Mouse (Mus musculus): ENCODE results near the gene Grb14.

Gene Grb14

DNA sequence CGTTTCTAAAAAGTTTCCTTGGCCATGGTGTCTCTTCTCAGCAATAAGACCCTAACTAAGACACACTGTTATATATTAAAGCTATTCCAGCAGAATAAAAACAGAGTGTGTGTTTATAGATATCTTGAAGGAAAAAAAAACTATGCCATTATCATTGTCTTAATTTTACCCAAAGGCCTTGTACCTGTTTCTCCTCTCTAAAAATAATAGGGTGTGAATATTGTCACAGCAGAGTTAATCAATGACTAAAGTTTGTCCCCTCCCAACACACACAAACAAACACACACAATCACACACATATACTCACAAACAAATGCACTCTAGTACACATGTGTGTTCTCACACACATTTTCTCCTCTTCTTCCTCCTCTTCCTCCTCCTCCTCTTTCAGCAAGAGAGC, at the start of gene Grb14:
TSS of gene Grb14 (minus strand) at position 101 of the 400 bp plus-strand sequence.
- in situ Hi-C loops (cut with MboI, MseI), result no loop called here

DNA sequence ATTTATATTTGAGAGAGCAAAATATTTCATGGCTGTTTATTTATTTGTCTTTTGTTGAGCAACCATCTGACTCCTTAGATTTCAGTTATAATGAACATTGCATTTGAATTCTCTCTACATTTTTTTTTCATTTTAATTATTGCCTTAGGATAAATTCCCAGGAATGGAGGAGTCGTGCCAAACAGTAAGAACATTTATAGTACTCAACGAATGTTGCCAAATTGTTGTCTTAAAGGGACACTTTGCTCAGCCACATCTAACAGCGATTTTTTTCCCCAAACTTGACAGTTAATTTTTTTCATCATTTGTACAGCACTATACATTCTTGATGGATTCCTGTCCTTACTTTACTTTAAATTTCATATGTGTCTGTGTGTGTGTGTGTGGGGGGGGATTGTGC, 47.4 kb upstream of the Grb14 start:
- in situ Hi-C loops (cut with MboI, MseI), result no loop called here

GRCm38 (mm10) chr2:65053764-65054163, 29.0 kb upstream of the Grb14 start:
- in situ Hi-C loops (cut with MboI, MseI), result no loop called here

DNA sequence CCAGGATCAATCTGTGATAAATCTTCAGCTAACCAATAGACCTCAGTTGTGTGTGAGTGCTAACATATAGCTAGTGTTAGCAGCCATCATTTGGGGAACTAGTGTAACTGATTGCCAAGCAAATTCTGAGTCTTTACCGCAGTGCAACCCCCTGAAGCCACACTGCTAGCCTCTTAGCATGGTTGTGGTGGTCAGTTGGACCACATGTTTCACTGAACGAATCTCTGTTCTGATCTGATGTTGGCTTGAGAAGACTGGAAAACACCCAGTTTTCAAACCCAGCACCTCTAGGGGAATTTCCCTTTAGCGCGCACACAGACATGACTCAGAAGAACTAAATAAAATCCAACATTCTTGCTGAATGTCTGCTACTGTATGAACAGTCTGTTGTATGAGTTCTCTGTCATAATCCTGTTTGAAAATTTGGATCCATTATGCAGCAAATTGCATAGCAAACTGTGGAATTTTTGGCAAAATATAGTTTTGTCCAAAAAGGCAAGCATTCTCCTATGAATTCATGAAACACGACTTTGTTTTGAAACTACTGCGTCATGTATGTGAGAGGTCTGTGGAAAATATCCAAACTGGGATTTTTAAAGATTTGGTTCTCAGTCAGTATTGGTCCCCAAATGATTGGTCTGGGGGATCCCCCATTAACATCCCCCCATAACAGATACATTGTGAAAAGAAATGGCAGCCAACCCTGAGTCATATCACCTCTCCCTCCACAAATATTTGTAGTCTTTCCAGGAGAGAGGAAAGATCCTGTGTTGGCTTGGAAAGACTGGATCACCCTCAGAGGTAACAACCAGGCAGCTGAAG, 27.6 kb upstream of the Grb14 start:
- in situ Hi-C loops (cut with MboI, MseI), result no loop called here

GRCm38 (mm10) chr2:65050776-65051175, 26.0 kb upstream of the Grb14 start:
- in situ Hi-C loops (cut with MboI, MseI), result no loop called here

DNA sequence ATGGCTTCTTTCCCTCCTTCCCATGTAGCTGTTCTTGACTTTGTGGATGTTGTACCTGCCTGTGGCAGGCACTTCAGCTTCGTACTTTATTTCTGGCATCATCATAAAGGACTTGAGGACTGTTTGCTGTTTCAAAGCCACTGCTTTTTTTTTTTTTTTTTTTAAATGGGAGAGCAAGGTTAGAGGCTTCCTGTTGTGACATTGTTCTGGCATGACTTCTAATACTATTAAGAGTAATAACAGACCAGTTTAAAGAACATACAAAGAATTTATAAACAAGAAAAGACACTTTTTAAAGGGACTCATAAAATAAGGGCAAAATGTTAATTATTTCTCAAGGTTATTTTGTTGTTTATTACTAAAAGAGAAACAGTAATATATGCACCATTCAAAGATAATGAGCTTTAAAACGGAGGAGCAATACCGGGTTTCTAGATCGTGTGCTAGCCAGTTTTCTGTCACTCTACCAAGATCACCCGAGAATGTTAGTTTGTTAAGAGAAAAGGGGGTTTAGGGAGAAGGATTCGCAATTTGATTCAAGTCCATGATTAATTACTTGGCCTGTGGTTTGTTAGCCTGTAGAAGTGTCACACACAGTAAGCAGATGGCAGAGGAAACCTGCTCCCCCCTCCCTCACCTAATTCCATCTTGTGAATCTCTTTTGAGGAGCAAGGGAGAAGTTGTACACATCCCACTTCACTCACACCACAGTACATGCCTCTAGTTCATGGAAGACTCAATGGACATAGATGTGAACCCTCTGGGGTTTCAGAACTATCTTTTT, 23.6 kb upstream of the Grb14 start:
- in situ Hi-C loops (cut with MboI, MseI), result no loop called here

- in situ Hi-C loops (cut with MboI, MseI), result no loop called here
These were observed 13.4 kb upstream of the Grb14 start for GRCm38 (mm10) chr2:65038164-65038563.

- in situ Hi-C loops (cut with MboI, MseI), result no loop called here
These were observed 12.8 kb upstream of the Grb14 start for GRCm38 (mm10) chr2:65037546-65037945.

- in situ Hi-C loops (cut with MboI, MseI), result no loop called here
These were observed 2.2 kb downstream of the Grb14 start for GRCm38 (mm10) chr2:65022363-65023240.

- in situ Hi-C loops (cut with MboI, MseI), result no loop called here
These were observed 3.0 kb downstream of the Grb14 start for GRCm38 (mm10) chr2:65021691-65022362.

DNA sequence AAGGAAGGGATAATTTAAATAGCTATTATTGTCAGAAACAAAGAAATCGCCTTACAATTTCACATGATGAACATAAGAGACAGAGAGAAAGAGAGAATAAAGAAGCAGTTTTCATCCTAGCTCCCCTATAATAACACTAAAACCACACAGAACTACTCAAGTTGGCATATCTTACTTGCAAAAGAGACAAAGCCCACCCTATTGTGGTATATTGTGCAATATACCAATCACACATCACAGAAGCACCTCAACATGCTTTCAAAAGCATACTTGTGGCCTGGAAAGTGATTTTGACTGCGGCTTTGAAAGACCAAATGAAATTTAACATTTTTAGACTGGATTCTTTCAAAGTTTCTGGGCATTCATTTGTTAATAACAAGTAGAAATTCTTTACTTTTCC, 7.4 kb downstream of the Grb14 start:
- in situ Hi-C loops (cut with MboI, MseI), result no loop called here

GRCm38 (mm10) chr2:65014552-65014951, 10.2 kb downstream of the Grb14 start:
- in situ Hi-C loops (cut with MboI, MseI), result no loop called here

DNA sequence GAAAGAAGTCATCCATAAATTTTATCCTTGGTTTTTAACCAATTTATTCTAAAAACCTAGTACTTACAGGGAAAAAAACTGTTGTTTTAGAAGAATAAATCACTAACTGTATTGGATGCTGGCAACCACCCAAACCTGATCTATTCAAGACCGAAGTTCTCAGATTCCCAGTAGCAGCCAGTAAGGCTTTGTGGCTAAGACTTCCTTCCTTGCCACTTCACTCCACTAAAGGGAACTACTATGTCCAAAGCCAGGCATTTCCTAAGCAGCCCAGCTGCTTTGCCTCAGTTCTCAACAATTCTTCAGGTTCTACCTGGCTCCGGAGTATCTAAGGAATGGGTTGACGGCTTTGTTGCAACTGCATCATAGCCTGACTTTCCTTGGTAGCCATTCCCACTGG, 14.7 kb downstream of the Grb14 start:
- in situ Hi-C loops (cut with MboI, MseI), result no loop called here

DNA sequence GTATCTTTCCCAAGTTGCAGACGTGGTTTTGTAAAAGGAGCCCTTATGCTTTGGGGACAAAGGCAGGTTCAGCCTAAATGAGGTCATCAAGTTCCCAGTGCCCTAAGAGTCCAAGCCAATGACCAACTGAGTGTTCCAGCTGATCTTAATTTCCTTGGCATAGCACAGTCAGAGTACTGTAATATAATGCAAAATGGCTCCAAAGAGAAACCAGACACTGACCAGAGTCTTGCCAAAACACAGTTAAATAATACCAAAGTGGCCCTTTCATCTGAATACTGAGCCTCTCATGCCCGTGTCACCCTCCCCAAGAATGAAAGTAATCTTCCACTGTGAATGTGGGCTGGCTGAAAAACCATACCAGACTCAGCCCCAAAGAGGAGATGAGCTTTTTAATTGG, 17.4 kb downstream of the Grb14 start:
- in situ Hi-C loops (cut with MboI, MseI), result no loop called here

DNA sequence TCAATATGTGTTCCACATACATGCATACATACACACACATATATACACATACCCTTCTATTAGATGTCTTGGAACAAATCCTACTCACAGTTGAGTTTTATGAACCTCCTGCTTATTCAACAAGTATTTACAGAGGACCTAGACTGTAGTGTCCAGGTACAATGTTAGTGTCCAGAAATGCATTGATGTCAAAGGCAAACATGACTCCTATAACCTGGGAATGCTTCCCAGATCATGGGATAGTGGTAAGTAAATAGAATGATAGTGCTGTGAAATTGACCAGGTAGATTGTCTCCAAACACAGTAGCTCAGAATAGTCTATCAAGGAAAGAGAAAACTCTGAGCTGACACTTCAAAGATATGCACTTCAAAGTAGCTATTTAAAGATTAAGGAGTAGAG, 19.7 kb downstream of the Grb14 start:
- in situ Hi-C loops (cut with MboI, MseI), result no loop called here

DNA sequence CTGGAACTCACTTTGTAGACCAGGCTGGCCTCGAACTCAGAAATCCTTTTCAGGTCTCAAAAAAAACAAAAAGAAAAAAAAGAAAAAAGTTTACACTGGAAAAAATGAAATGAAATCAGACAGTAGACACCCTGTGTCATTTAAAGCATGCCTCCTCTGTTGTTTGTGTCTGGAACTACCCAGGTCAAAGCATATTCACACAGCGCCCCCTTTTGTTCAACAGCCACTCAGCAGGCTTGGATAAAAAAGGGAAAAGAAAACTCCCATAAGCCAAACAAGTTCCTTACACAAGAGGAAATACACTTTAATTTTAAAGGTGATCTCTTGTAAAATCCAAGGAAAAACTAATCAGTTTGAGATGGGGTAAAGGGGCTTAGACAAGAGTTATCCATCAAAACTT, 21.4 kb downstream of the Grb14 start:
- in situ Hi-C loops (cut with MboI, MseI), result no loop called here

DNA sequence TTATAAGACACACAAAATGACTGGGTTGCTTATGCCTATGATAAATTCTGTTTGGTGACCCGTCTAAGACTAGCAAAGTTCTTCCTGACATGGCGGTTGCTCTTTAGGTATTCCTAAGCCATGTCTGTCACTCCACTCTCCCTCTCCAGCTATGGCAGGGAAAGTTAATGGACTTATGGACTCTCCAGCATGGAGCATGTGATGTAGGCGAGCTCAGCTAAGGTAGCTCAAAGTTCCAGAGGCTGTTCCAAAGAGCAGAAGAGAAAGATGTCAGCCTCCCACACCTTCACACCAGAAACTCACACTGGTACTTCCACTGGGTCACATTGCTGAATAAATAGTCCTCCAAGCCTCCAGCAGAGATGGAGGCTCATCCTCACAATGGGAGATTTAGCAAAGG, 22.2 kb downstream of the Grb14 start:
- in situ Hi-C loops (cut with MboI, MseI), result no loop called here

DNA sequence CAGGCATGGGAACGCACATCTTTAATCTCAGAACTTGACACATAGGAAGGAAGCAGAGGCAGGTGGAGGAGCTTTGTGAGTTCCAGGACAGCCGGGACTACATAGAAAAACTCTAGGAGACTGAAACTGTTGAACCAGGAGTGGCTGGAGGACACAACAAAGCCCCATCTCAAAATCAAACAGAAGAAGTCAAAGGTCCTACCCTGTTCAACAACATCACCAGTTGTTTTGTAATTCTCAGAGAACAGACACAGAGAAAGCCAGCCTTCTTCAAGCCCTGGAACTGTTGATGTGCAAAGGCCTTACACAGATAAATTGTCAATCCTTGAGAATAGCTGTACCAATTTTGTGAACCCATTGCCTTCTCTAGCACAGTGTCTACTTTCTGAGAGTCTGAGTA, 29.7 kb downstream of the Grb14 start:
- in situ Hi-C loops (cut with MboI, MseI), result no loop called here

- in situ Hi-C loops (cut with MboI, MseI), result no loop called here
These were observed 35.2 kb downstream of the Grb14 start for GRCm38 (mm10) chr2:64989426-64990187.

DNA sequence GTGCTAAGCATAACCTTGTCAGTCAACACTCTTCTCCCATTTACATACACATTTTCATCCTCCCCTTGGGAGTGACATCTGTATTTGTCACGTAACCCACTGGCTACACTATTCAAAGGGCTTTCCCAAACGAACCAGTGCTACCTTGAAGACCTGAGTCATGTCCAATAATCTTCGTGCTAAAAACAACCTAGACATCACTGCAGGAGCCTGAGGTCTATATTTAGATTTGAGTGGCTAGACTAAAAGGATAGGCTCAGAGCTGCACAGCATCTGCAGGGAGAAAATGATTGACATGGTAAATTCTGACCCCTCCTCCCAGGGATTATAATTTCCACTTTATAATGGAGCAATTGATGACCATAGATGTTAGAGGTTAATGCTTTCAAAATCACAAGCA, 37.0 kb downstream of the Grb14 start:
- in situ Hi-C loops (cut with MboI, MseI), result no loop called here

- in situ Hi-C loops (cut with MboI, MseI), result no loop called here
These were observed 49.2 kb downstream of the Grb14 start for GRCm38 (mm10) chr2:64975546-64975945.

Data from regulatory T cell (primary cell).